Mouse (Mus musculus): ENCODE measurements around the gene Tmem163.

GRCm38 (mm10) chr1:127587071-127587470 lies 92.3 kb downstream of the Tmem163 start:
- no peak for TF ChIP-seq CTCF (IDR thresholded peaks at IDR 0.05; ENCODE audit: extremely low read depth, insufficient read length, insufficient replicate concordance, low read depth, low read length)
- no peak for TF ChIP-seq POLR2A (IDR thresholded peaks at IDR 0.05; ENCODE audit: low read depth, low read length)

All from small intestine, adult 2 months (tissue).